Mouse (Mus musculus) gastrocnemius, postnatal 14 days (tissue): ENCODE measurements around the gene D030056L22Rik. TPM values are rescaled to one million over a fixed set of nuclear protein-coding genes. Genes with fewer than 3 reads are reported as not detected.
A peak's percentile ranks its signal among the peaks of the same experiment; 100 is the strongest.
"Not testable (repeated sequence)": the region's sequence is repeated elsewhere in the genome, so short reads cannot be mapped to it uniquely, and the experiment has no call there.

Experiments
- DNase-seq: peaks from one replicate; pipeline ENCODE4 v3.0.0; 2021; ENCODE audit warnings: mixed read lengths
- intact Hi-C: fragments of 180-260 bp; cut with DNase I; formaldehyde crosslinking; loops from one replicate; pipeline ENCODE4 v1.15.1; 2025; ENCODE audit warnings: low total_unique reads
- long read RNA-seq, 2 experiments: library from polyadenylated mRNA; stranded (forward); transcript quantifications; one replicate each; pipeline ENCODE4 v2.0.0; 2021
- total RNA-seq, 2 experiments: library from RNA; stranded (reverse); gene quantifications; 2 replicates each; pipeline ENCODE4 v1.2.3; 2021

The D030056L22Rik gene
- 1 to 10 TPM; 2.6 to 3.1 TPM for total RNA-seq
- long read RNA-seq, experiment 1, partial matches to known transcripts, result 0 of 1 reads
- long read RNA-seq, experiment 1, other reads (novel, unspliced or antisense), result 0 of 1 reads
- long read RNA-seq, experiment 2, transcript D030056L22Rik-201 (2 exons, 1,631 nt), result major isoform, 5 of 8 reads
- long read RNA-seq, experiment 2, partial matches to known transcripts, result 0 of 8 reads
- long read RNA-seq, experiment 2, other reads (novel, unspliced or antisense), result 0 of 8 reads

DNA sequence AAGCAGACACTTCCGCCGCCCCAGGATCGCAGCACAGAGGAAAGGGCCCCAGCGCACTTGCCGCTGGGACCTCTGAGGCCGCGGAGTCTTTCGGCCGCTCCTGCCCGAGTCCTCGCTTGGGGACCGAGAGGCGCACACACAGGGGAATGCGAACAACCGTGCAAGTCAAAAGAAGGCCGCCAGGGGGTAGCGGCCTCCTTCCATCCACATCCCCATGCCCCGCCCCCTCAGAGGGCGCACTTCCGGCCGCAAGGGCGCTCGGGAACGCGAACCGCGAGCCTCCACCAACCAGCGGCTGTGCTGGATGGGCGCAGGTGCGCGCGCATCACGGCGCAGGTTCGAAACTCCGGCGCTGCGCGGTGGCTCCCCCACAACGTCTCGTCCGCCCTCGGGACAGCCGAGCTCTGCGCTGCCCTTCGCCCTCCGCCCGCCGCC lies at the start of gene D030056L22Rik:
TSS of gene D030056L22Rik (plus strand) at position 328 of the 435 bp plus-strand sequence.
- intact Hi-C loops, result no loop called here
- DNase-seq, result peak; percentile 98

DNA sequence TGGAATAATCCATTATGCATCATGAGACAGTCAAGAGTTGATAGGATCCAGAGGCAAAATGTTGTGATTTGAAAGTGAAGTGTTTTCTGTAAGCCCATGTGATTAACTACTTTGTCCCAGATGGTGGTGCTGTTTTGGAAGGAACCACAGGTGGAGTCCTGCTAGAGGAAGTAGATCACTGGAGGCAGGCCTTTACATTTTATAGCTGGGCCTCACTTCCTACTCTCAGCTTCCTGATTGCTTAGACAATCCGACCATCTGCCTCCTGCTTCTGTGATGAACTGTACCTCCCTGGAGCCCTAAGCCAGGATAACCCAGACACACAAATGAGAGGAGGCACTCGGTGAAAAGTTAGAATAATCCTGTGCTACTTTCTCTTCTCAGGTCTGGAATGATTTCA lies 49.1 kb upstream of the D030056L22Rik start:
- intact Hi-C loops, result no loop called here
- DNase-seq, result no peak

DNA sequence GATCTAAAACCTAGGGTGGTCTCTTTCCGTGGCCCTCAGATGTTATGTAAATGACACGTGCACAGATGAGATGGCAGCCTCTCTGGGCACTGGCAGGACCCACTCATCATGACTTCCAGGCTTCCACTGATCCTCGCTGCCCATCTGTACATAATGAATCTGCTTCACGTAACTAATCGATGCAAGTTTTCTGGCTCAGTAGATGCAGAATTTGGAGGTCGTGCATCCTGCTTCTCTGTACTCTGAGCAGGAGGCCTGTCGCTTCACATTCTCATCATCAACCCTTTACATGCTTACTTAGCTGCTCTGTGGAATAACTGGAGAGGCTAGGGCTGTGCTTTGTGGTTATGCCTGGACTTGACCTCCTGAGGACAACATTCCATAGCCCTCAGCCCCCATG lies 46.0 kb upstream of the D030056L22Rik start:
- DNase-seq, result no peak
- intact Hi-C loops, result no loop called here

DNA sequence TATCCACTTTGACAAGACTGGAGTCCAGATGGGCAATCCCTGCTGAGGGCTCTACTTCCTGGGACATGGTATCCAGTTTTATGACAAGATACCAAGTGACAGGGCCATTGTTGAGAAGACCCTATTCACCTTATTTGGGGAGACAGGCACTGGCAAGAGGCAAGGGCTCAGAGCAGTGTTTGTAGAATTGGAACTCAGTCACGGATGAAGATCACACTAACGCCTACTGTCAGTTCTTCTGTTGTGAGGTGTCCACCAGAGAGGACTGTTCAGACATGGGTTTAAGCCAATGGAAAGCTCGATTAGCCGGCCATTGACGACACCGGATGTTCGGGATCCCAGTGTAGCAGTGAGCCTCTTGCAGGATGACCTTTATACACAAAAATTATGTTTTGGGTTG lies 43.4 kb upstream of the D030056L22Rik start:
- intact Hi-C loops, result no loop called here
- DNase-seq, result no peak

DNA sequence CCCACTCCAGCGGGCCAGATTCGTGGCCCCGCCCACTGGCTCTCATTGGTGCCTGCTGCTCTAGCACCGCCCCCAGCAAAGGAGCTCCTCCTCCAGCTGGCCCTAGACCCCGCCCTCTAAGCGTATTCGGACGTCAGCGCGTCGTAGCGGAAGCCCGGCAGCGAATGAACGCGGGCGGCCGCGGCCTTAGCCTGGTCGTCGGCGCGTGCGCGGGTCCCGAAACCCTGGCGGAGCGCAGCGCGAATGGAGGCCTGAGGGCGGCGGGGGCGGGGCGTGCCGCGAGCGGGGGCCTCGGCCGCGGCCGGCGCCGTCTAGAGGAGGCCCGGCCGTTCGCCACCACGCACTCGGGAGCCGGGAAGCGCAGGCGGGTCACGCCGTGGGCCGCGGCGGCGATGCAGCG lies 42.4 kb upstream of the D030056L22Rik start, which contains the start of gene Carnmt1:
TSS of gene Carnmt1 (plus strand) at position 157 of the 400 bp plus-strand sequence.
- intact Hi-C loops, result no loop called here
- peak; percentile 99 for DNase-seq

DNA sequence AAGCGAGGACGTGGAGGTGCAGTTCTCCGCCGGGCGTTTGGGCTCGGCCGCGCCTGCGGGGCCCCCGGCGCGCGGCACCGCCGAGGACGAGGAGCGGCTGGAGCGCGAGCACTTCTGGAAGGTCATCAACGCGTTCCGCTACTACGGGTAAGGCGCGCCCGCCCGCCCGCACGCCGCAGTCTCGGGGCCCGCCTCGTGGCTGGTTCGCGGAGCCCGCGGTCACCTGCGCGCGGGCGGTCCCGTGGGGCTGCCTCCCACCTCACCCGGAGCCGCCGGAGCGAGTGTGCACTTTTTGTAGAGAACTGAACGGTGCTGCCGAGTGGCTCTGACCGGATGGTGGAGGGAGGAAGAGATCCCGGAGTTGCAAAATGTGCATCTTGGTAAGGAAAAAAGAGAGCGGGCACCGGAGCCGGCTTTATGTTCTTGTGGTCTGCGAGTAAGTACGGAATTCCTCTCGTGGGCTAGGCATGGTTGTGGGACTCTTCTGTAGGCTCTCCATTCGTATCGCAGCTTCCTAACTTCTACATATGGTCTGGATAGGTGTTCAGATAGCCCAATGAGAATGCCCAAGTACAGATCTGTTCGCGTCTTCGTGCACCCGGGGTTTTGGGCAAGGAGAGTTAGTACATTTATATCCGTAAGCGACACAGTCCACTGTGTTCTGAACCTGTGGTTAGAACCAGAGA lies 41.8 kb upstream of the D030056L22Rik start:
- peak; percentile 58 for DNase-seq
- intact Hi-C loops, result no loop called here

DNA sequence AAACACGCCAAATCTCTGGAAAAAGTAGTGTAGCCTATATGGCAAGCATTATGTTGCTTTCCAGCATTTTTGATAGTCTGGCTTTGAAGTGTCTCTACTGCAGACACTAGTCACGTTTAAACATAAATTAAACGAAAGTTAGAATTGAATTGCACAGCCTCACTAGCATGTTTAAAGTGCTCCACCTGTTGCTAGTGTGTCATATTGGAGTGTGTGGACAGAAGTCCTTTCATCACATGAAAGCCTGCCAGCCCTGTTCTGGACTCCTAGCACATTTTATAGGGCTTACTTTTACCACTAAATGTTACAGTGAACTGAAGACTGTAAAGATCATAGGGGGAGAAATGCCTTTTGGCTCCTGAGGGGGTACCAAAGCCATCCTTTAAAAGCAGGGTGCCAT lies 40.5 kb upstream of the D030056L22Rik start:
- intact Hi-C loops, result no loop called here
- no peak for DNase-seq

DNA sequence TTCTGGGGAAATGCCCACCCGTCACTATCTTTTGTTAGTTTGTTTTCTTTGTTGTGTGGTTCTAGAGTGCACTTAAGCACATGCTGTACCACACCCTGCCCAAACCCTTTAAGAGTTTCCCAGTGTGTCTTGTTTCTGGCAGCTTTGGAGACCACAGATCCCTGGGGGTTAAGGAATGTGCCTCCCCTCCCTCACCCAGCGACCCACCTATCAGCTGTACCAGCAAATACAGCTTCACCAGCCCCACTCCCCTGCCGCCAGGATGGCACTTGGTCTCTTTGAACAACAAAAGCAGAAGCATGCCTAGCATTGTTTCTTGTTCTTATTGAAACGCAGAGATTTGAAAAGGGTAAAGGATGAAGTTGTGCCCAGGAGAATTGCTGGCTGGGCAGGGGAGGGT lies 39.9 kb upstream of the D030056L22Rik start:
- intact Hi-C loops, result no loop called here
- no peak for DNase-seq

DNA sequence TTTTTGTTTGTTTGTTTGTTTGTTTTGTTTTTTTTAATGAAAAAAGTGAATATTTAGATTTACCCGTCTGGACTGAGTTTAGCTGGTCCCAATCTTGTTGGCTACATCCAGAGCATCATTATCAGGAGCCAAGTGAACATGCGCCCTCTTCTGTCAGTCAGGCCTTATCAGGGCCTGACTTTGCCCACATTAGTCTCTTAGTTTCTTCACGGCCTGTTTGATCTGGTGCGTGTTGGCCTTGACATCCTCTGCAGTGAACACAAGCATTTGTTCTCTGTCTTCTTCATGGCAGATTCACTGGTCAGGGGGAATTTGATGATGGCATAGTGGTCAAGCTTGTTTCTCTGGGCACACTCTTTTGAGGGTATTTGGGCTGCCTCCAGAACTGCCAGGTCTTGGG lies 30.9 kb upstream of the D030056L22Rik start:
- DNase-seq, result no peak
- intact Hi-C loops, result no loop called here

DNA sequence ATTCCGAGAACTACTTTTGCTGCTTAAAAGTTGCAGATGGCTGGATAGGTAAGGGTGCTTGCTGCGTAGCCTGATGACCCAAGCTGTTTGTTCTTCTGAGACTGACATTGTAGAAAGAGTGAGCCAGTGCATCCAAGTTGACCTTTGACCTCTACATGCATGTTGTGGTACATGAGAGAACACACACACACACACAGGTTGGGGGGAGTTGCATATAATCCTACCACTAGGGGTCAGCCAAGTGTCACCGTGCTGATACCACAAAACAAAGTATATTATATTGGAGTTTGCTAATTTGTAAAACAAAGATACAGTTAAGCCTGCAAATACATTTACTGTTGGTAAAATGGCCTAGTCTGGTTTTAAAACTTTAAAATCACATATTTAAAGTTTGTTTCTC lies 25.4 kb upstream of the D030056L22Rik start:
- no peak for DNase-seq
- intact Hi-C loops, result no loop called here

DNA sequence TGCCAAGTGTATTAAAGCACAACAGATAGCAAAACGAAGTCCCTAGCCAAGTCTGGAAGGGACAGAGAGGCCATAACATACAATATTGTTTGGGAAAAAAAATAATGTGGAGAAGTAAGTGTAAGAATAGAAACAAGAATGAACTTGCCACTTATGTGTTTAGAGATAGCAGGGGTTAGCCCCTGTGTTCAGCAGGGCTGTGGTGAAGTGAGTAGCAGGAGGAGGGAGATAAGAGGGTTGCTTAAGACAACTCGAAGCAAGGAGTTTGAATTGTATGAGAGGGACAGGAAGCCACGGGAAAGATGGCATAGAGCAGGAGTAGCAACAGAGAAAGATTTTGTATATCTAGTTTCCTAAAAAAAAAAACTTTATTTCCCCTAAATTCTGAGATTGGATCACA lies 20.8 kb upstream of the D030056L22Rik start:
- no peak for DNase-seq
- intact Hi-C loops, result no loop called here

DNA sequence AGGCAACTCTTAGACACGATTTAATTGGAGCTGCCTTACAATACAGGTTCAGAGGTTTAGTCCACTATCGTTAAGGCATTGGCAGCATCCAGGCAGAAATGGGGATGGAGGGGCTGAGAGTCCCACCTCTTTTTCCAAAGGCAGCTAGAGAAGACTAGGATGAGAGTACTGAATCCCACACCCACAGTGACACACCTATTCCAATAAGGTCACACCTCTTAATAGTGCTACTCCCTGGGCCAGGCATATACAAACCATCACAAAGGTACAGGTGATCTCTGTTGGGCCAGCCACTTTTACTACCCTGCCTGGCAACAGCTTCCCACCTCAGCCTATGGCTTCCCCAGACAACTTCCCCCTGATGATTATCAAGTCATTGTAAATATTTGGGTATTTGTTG lies 20.2 kb upstream of the D030056L22Rik start:
- intact Hi-C loops, result no loop called here
- DNase-seq, result no peak

DNA sequence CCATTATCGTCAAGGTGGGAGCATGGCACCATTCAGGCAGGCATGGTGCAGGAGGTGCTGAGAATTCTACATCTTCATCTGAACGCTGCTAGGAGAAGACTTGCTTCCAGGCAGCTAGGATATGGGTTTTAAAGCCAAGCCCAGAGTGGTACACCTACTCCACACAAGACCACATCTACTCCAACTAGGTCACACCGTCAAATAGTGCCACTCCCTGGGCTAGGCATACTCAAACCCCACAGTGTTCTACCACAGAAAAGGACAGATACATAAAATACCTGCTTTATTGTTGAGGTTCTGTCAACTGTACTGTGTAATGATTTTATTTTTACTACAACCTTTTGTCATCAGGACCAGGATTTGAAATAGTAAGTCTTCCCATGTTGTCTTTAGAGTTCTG lies 17.9 kb upstream of the D030056L22Rik start:
- intact Hi-C loops, result no loop called here
- DNase-seq, result no peak

DNA sequence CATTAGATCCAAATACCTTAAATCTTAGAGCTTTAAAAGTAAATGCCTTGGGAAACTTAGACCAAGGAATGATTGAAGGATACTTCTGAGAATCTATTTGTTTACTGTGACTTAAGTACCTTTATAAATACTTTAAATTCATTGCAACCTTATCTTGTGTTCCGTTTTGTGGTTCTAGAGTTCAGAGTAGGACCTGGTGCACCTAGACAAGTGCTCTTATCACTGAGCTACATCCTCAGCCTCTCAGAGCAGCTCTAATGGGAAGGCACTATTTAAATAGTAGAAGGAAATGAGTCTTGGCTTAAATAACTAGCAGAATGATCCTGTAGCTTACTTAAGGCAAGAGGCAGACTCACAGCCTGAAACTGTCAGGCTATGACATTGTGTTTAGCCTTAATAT lies 17.4 kb upstream of the D030056L22Rik start:
- intact Hi-C loops, result no loop called here
- no peak for DNase-seq

DNA sequence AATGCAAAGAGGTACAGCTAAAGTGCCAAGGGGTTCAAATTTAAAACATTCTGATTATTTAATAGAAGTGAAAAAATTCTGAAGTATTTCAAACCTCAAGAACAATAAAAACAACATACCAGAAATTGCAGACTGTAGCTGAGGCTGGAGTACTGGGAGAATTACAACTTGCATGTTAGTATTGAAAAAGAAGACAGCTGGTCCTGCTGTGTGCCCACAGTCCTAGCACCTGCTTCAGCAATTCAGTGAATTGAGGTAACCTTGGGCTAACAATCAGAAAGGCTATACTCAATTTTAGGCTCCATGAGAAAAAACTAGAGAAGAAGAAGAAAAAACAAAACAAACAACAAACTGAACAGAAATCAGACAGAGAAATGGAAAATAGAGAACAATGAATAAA lies 4.9 kb upstream of the D030056L22Rik start:
- intact Hi-C loops, result no loop called here
- no peak for DNase-seq

DNA sequence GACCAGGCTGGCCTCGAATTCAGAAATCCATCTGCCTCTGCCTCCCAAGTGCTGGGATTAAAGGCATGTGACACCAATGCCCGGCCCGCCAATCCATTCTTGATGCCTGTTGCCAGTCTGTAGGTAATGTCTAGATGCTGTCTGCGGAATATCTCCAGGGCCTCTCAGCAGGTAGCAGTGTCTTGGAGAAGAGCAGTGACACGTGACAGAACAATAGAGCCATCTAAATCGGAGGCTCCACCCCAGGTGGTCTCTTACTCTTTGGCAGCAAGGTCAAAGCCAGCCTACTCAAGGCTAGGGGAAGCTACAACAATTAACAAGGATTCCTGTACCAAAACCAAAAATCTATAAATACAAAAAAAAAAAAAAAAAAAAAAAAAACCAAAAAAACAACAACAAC lies 2.1 kb upstream of the D030056L22Rik start:
- intact Hi-C loops, result no loop called here

DNA sequence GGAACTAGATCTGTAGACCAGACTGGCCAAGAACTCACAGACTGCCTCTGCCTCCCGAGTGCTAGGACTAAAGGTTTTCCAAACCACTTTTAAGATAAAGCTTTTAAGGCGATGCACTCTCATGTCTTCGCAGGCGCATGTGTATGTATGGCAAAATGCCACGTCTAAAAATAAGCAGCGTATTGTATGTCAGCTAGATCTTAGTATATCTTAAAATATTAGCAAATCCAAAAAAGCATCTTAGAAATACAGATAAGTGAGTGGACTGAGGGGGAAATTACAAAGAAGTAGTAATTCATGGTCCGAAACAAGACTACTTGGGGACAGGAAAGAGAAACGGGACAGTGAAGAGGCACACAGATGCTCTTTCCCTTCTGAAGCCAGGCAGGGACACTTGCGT lies 1.4 kb upstream of the D030056L22Rik start:
- DNase-seq, result no peak
- intact Hi-C loops, result no loop called here

More for the DNA sequence above, 2.1 kb upstream of the D030056L22Rik start:
- no peak for DNase-seq

DNA sequence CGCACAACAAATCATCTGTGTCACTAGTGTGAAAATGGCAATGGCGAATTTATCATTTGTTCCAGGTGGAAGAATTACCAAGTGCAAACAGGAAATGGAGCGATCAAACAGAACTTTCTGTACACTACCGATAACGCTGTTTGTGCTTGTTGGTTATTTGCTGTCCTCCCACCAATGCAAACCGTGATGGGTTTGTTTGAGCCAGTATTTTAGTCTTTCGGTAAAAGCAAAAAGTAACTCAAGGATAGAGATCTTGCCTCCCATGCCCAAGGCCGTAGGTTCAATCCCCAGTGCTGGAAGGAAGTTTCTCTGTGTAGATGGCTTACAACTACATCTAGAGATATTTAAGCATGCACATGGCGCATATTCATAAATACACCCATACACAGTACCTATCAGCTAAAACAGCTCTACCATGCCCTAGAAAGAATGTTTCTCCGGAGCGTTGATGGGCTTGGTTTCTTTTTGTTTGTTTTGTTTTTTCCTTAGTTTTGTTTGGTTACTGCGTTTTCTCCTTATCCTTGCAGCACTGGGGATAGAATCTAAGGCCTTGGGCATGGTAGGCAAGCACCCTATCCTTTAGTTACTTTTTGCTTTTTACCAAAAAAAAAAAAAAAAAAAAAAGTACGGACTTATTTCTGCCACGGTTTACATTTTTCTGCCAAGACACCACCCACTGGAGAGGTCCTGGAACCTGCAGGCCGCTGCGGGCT lies 684 bp upstream of the D030056L22Rik start:
- intact Hi-C loops, result no loop called here
- DNase-seq, result no peak

DNA sequence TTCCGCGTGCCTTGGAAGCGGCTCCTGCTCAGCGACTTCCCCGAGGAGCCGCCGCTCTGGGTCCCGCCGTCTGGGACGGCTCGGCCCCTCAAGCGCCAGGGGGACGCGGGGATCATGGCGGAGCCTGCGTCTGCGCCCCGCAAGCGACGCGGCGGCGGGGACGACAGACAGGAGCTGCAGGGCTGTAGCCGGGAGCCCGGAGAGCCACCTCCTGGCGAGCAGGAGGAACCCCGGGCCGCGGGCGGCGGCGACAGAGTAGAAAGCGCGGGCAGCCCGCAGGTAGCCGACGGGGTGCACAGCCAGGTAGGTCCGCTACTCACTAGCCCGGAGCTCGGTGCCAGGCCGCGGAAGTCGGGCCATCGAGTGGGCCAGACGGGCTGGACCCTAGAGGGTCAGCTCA lies 364 bp downstream of the D030056L22Rik start:
- intact Hi-C loops, result not testable (repeated sequence)
- DNase-seq, result peak; percentile 52

DNA sequence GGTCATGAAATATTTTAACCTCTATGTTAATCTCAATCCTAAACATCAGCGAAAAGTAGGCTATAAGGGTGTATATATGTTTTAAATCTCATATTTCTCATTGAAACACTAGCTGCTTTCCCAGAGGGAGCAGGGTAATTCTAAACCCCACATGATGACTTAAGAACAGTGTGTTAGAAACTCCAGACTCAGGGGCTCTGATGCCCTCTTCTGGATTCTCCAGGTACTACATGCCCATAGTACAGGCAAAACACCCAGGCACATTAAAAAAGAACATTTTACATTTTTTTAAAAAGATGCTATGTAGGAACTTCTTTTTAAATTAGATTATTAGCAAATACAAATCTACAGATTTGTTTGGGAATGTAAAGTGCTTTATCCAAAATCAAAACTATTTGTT lies 3.4 kb downstream of the D030056L22Rik start:
- intact Hi-C loops, result no loop called here
- DNase-seq, result peak; percentile 54

DNA sequence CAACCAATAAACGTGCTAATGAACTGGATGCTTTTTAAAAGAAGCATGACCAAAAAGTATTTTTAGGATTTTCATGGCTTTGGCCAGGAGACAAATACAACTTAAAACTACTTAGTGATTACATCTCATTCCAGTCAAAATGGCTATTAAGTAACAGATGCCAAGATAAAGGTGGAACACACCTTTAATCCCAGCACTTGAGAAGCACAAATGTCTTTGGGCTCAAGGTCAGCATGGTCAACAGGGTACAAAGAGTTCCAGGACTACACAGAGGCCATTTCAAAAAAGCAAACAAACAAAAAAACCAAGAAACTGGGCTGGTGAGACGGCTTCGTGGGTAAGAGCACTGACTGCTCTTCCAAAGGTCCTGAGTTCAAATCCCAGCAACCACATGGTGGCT lies 7.3 kb downstream of the D030056L22Rik start:
- DNase-seq, result no peak
- intact Hi-C loops, result loop anchor here (10.0 kb wide), 1 partner anchor 114 kb away; no protein-coding TSS in a partner anchor
